Mouse (Mus musculus) midbrain, embryonic 15.5 days (tissue): ENCODE measurements around the gene Dvl3. TPM values are rescaled to one million over a fixed set of nuclear protein-coding genes. Genes with fewer than 3 reads are reported as not detected.

Experiments used
- ATAC-seq: fragments of 200-750 bp; cut with Nextera tagmentation; replicated peaks from 2 replicates; pipeline ENCODE4 v1.8.0; 2017; ENCODE audit warnings: moderate TSS enrichment
- H3K27ac ChIP-seq: fragments of 300-500 bp; sonication (generic); 2 replicates; pipeline ENCODE4 v1.5.1; 2015; ENCODE audit warnings: mild to moderate bottlenecking, inconsistent platforms
- H3K27me3 ChIP-seq: fragments of 300-500 bp; sonication (generic); replicated peaks from 2 replicates; pipeline ENCODE4 v1.6.1; 2015; ENCODE audit warnings: inconsistent platforms
- H3K36me3 ChIP-seq: fragments of 300-500 bp; sonication (generic); replicated peaks from 2 replicates; pipeline ENCODE4 v1.6.1; 2015; ENCODE audit warnings: inconsistent platforms
- H3K4me1 ChIP-seq: fragments of 300-500 bp; sonication (generic); 2 replicates; pipeline ENCODE4 v1.6.1; 2015; ENCODE audit warnings: inconsistent platforms
- H3K4me2 ChIP-seq: fragments of 300-500 bp; sonication (generic); 2 replicates; pipeline ENCODE4 v1.6.1; 2015; ENCODE audit warnings: inconsistent platforms, mild to moderate bottlenecking, moderate library complexity
- H3K4me3 ChIP-seq: fragments of 300-500 bp; sonication (generic); 2 replicates; pipeline ENCODE4 v1.5.1; 2015; ENCODE audit warnings: mild to moderate bottlenecking, inconsistent platforms
- H3K9ac ChIP-seq: fragments of 300-500 bp; sonication (generic); 2 replicates; pipeline ENCODE4 v1.6.1; 2015; ENCODE audit warnings: mild to moderate bottlenecking, inconsistent platforms
- H3K9me3 ChIP-seq: fragments of 300-500 bp; sonication (generic); 2 replicates; pipeline ENCODE4 v1.6.1; 2016; ENCODE audit warnings: inconsistent platforms
- WGBS: fragments of 180-500 bp; shearing (Covaris S2); methylation state at CpG from one replicate; pipeline ENCODE4 v1.1.7; 2015; ENCODE audit warnings: mixed read lengths; 5-methylcytosine and 5-hydroxymethylcytosine counted together
- polyA plus RNA-seq: library from polyadenylated mRNA; unstranded; fragments of >200 nt; fragmentation: Nextera tagmentation; extraction: Ambion mirVana; gene quantifications from 2 replicates; pipeline ENCODE4 v1.2.1, GENCODE M21; 2015

Dvl3 gene
- polyA plus RNA-seq, 1 experiment from 2014 or later, result 43.8 TPM

GRCm38 (mm10) chr16:20536081-20536665 lies 19.4 kb downstream of the Dvl3 start:
- Histone ChIP-seq H3K4me2 (peak overlapping the region; percentile 85), H3K27ac (peak overlapping the region; percentile 87), H3K36me3 (peaks cover 32% of the 10 kb centered on the region), H3K27me3 (no peaks in the 10 kb centered on the region), H3K9ac (peak overlapping the region; percentile 99), H3K4me1 (peaks cover 28% of the 10 kb centered on the region), H3K4me3 (peak overlapping the region; percentile 87), H3K9me3 (no peaks in the 10 kb centered on the region)
- no peak for ATAC-seq
- WGBS, result 32% methylated on average over 9 of the region's 9 CpGs

- Histone ChIP-seq H3K27ac (0 out of 2 replicates have a peak overlapping the region, but pooled peaks have one; percentile 6), H3K9ac (peak overlapping the region; percentile 33), H3K4me2 (peak overlapping the region; percentile 85), H3K4me1 (peaks cover 28% of the 10 kb centered on the region), H3K9me3 (no peaks in the 10 kb centered on the region), H3K36me3 (peaks cover 37% of the 10 kb centered on the region), H3K4me3 (peak overlapping the region; percentile 87), H3K27me3 (no peaks in the 10 kb centered on the region)
- no peak for ATAC-seq
- WGBS, result 13% methylated on average over 5 of the region's 5 CpGs
These were observed 20.3 kb downstream of the Dvl3 start for GRCm38 (mm10) chr16:20537071-20537471.

GRCm38 (mm10) chr16:20537601-20538320 lies 21.0 kb downstream of the Dvl3 start:
- Histone ChIP-seq H3K9ac (peak overlapping the region; percentile 33; the same call in 1 of the 2 replicates), H3K9me3 (no peaks in the 10 kb centered on the region), H3K27ac (no peak overlapping the region), H3K36me3 (peaks cover 42% of the 10 kb centered on the region), H3K4me3 (peak overlapping the region; percentile 87), H3K4me1 (peaks cover 28% of the 10 kb centered on the region), H3K27me3 (no peaks in the 10 kb centered on the region), H3K4me2 (peak overlapping the region; percentile 85)
- WGBS, result 17% methylated on average over 6 of the region's 6 CpGs
- no peak for ATAC-seq

- H3K4me1 ChIP-seq, result peaks cover 28% of the 10 kb centered on the region
- 75% methylated on average over 3 of the region's 3 CpGs for WGBS
- ATAC-seq, result no peak
- H3K27me3 ChIP-seq, result no peaks in the 10 kb centered on the region
- peaks cover 53% of the 10 kb centered on the region for H3K36me3 ChIP-seq
- no peak overlapping the region for H3K27ac ChIP-seq
- H3K4me3 ChIP-seq, result no peak overlapping the region
- H3K4me2 ChIP-seq, result no peak overlapping the region
- H3K9ac ChIP-seq, result no peak overlapping the region
- H3K9me3 ChIP-seq, result no peaks in the 10 kb centered on the region
These were observed 22.9 kb downstream of the Dvl3 start for GRCm38 (mm10) chr16:20539649-20540048.

- Histone ChIP-seq H3K4me1 (peaks cover 28% of the 10 kb centered on the region), H3K36me3 (peaks cover 59% of the 10 kb centered on the region), H3K9me3 (no peaks in the 10 kb centered on the region), H3K27ac (no peak overlapping the region), H3K9ac (no peak overlapping the region), H3K4me3 (no peak overlapping the region), H3K4me2 (no peak overlapping the region), H3K27me3 (no peaks in the 10 kb centered on the region)
- WGBS, result 89% methylated on average over 4 of the region's 4 CpGs
- ATAC-seq, result no peak
These were observed 23.7 kb downstream of the Dvl3 start for GRCm38 (mm10) chr16:20540438-20540837.

GRCm38 (mm10) chr16:20545696-20546095 lies 28.9 kb downstream of the Dvl3 start:
- Histone ChIP-seq H3K4me1 (peaks cover 17% of the 10 kb centered on the region), H3K9ac (no peak overlapping the region), H3K9me3 (no peaks in the 10 kb centered on the region), H3K36me3 (peaks cover 42% of the 10 kb centered on the region), H3K27me3 (no peaks in the 10 kb centered on the region), H3K4me3 (no peak overlapping the region), H3K4me2 (no peak overlapping the region), H3K27ac (no peak overlapping the region)
- ATAC-seq, result no peak
- WGBS, result 95% methylated on average over 10 of the region's 10 CpGs

- no peaks in the 10 kb centered on the region for H3K27me3 ChIP-seq
- WGBS, result 56% methylated on average over 5 of the region's 5 CpGs
- no peaks in the 10 kb centered on the region for H3K9me3 ChIP-seq
- peak overlapping the region; percentile 75; the same call in 1 of the 2 replicates for H3K4me2 ChIP-seq
- peak overlapping the region; percentile 79; the same call in 1 of the 2 replicates for H3K4me3 ChIP-seq
- peaks cover 17% of the 10 kb centered on the region for H3K4me1 ChIP-seq
- no peak for ATAC-seq
- peaks cover 41% of the 10 kb centered on the region for H3K36me3 ChIP-seq
- H3K27ac ChIP-seq, result peak overlapping the region; percentile 75; the same call in 1 of the 2 replicates
- H3K9ac ChIP-seq, result no peak overlapping the region
These were observed 30.6 kb downstream of the Dvl3 start for GRCm38 (mm10) chr16:20547423-20547822.

- H3K4me3 ChIP-seq, result peak within 1 kb of the TSS; percentile 79
- H3K36me3 ChIP-seq, result peaks cover 40% of the 10 kb centered on the region
- H3K27me3 ChIP-seq, result no peaks in the 10 kb centered on the region
- WGBS, result under 1% methylated on average over 56 of the region's 56 CpGs
- H3K4me2 ChIP-seq, result peak within 1 kb of the TSS; percentile 75
- peak; percentile 98 for ATAC-seq
- peak within 1 kb of the TSS; percentile 79 for H3K9ac ChIP-seq
- H3K9me3 ChIP-seq, result no peaks in the 10 kb centered on the region
- peaks cover 17% of the 10 kb centered on the region for H3K4me1 ChIP-seq
- H3K27ac ChIP-seq, result peak within 1 kb of the TSS; percentile 75
These were observed 31.5 kb downstream of the Dvl3 start, which contains the start of gene Abcf3 for GRCm38 (mm10) chr16:20548096-20548948. TSS of gene Abcf3 (plus strand) at chr16:20548577.

- Histone ChIP-seq H3K36me3 (peaks cover 39% of the 10 kb centered on the region), H3K27me3 (no peaks in the 10 kb centered on the region), H3K27ac (no peak overlapping the region), H3K4me2 (peak overlapping the region; percentile 75), H3K9ac (peak overlapping the region; percentile 79), H3K4me3 (peak overlapping the region; percentile 79), H3K4me1 (peaks cover 17% of the 10 kb centered on the region), H3K9me3 (no peaks in the 10 kb centered on the region)
- no peak for ATAC-seq
- WGBS, result 53% methylated on average over 9 of the region's 9 CpGs
These were observed 32.4 kb downstream of the Dvl3 start for GRCm38 (mm10) chr16:20549161-20549560.

GRCm38 (mm10) chr16:20551691-20552090 lies 34.9 kb downstream of the Dvl3 start:
- Histone ChIP-seq H3K4me1 (peaks cover 17% of the 10 kb centered on the region), H3K9ac (no peak overlapping the region), H3K4me2 (no peak overlapping the region), H3K27me3 (no peaks in the 10 kb centered on the region), H3K4me3 (no peak overlapping the region), H3K36me3 (peaks cover 37% of the 10 kb centered on the region), H3K9me3 (no peaks in the 10 kb centered on the region), H3K27ac (no peak overlapping the region)
- 94% methylated on average over 5 of the region's 5 CpGs for WGBS
- ATAC-seq, result no peak

GRCm38 (mm10) chr16:20552594-20552993 lies 35.8 kb downstream of the Dvl3 start:
- no peak for ATAC-seq
- 93% methylated on average over 1 of the region's 1 CpGs for WGBS
- peaks cover 41% of the 10 kb centered on the region for H3K36me3 ChIP-seq

GRCm38 (mm10) chr16:20555000-20555399 lies 38.2 kb downstream of the Dvl3 start:
- Histone ChIP-seq H3K36me3 (peaks cover 63% of the 10 kb centered on the region), H3K27me3 (no peaks in the 10 kb centered on the region), H3K9me3 (no peaks in the 10 kb centered on the region), H3K27ac (no peak overlapping the region), H3K4me1 (no peaks in the 10 kb centered on the region), H3K4me2 (no peak overlapping the region), H3K9ac (no peak overlapping the region), H3K4me3 (no peak overlapping the region)
- ATAC-seq, result no peak
- 93% methylated on average over 6 of the region's 6 CpGs for WGBS

More at GRCm38 (mm10) chr16:20552594-20552993, 35.8 kb downstream of the Dvl3 start:
- Histone ChIP-seq H3K27me3 (no peaks in the 10 kb centered on the region), H3K4me3 (no peak overlapping the region), H3K9ac (no peak overlapping the region), H3K9me3 (no peaks in the 10 kb centered on the region), H3K27ac (no peak overlapping the region), H3K4me1 (peaks cover 16% of the 10 kb centered on the region), H3K4me2 (no peak overlapping the region)
